Mouse (Mus musculus) cerebellum, adult 2 months (tissue): ENCODE results near the gene Hcfc1r1.

Experiments used
- CTCF ChIP-seq: fragments of 200-500 bp; IDR thresholded peaks from 2 replicates; pipeline ENCODE4 v1.5.1; 2011; ENCODE audit warnings: low read depth, mild to moderate bottlenecking, control low read depth, low read length, moderate library complexity, borderline replicate concordance; ENCODE audit not compliant: insufficient read depth
- POLR2A ChIP-seq: fragments of 200-500 bp; IDR thresholded peaks from 2 replicates; pipeline ENCODE4 v1.6.1; 2011; ENCODE audit warnings: low read length, control low read depth, borderline replicate concordance; ENCODE audit not compliant: insufficient read depth

DNA sequence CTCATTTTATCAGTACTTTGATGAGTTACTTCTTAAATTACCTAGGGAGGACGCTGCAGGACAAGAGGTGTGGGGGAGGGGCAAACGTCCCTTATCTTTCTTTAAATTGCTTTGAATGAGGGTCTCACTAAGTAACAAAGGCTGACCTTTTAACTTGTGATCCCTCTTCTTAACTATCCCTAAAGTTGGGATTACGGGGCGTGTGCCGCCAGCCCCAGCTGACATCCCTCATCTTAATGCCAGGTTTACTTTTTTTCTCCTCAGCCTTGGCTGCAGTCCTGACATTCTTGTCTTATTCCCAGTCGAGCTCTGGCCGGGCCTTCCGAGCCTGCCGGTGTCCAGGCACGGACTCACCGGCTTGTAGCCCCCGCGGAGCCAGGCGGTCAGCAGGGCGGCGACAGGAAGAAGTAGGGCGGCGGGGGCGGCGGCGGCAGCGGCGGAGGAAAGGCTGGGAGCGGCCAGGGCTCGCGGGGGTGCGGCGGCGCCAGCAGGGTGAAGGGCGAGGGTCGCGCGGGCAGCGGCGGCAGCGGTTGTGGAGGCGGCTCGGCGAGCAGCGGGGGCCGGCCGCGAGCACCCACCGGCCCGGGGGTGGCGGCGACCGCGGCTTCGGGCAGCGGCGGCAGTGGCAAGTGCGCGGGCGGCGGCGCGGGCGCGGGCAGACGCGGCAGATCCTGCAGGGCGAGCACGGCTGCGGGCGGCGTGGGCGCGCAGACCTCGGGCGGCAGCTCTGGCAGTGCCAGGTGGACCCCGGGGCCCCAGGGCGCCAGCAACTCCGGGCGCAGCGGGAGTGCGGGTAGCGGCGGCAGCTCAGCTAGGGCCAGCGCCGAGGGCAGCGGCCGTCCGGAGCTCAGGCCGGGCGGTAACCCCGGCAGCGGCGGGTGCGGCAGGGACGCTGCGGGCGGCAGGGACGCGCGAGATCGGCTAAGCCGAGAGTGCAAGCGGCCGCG is 26.0 kb downstream of the Hcfc1r1 start:
- TF ChIP-seq CTCF (no peak), POLR2A (no peak)
